Mouse (Mus musculus) neural tube, embryonic 15.5 days (tissue): ENCODE measurements around the gene Zfr. TPM values are rescaled to one million over a fixed set of nuclear protein-coding genes. Genes with fewer than 3 reads are reported as not detected.
"Not testable (repeated sequence)": the region's sequence is repeated elsewhere in the genome, so short reads cannot be mapped to it uniquely, and the experiment has no call there.

ENCODE experiments used
- ATAC-seq: fragments of 200-750 bp; cut with Nextera tagmentation; 2 replicates; pipeline ENCODE4 v1.8.0; 2017; ENCODE audit warnings: mild to moderate bottlenecking, moderate TSS enrichment, moderate library complexity; ENCODE audit not compliant: low FRiP score
- H3K27ac ChIP-seq: fragments of 300-500 bp; sonication (generic); replicated peaks from 2 replicates; pipeline ENCODE4 v1.5.1; 2015; ENCODE audit warnings: mild to moderate bottlenecking, inconsistent platforms
- H3K27me3 ChIP-seq: fragments of 300-500 bp; sonication (generic); replicated peaks from 2 replicates; pipeline ENCODE4 v1.6.1; 2015; ENCODE audit warnings: inconsistent platforms
- H3K36me3 ChIP-seq: fragments of 300-500 bp; sonication (generic); 2 replicates; pipeline ENCODE4 v1.6.1; 2015; ENCODE audit warnings: inconsistent platforms
- H3K4me1 ChIP-seq: fragments of 300-500 bp; sonication (generic); 2 replicates; pipeline ENCODE4 v1.6.1; 2015; ENCODE audit warnings: inconsistent platforms
- H3K4me2 ChIP-seq: fragments of 300-500 bp; sonication (generic); 2 replicates; pipeline ENCODE4 v1.6.1; 2015; ENCODE audit warnings: inconsistent platforms, mild to moderate bottlenecking, moderate library complexity
- H3K4me3 ChIP-seq: fragments of 300-500 bp; sonication (generic); replicated peaks from 2 replicates; pipeline ENCODE4 v1.5.1; 2015; ENCODE audit warnings: mild to moderate bottlenecking, inconsistent platforms
- H3K9ac ChIP-seq: fragments of 300-500 bp; sonication (generic); replicated peaks from 2 replicates; pipeline ENCODE4 v1.6.1; 2015; ENCODE audit warnings: mild to moderate bottlenecking, inconsistent platforms
- H3K9me3 ChIP-seq: fragments of 300-500 bp; sonication (generic); replicated peaks from 2 replicates; pipeline ENCODE4 v1.6.1; 2016; ENCODE audit warnings: inconsistent platforms
- WGBS: fragments of 180-500 bp; shearing (Covaris S2); methylation state at CpG from one replicate; pipeline ENCODE4 v1.1.7; 2015; ENCODE audit warnings: mixed read lengths; 5-methylcytosine and 5-hydroxymethylcytosine counted together
- polyA plus RNA-seq: library from polyadenylated mRNA; unstranded; fragments of >200 nt; fragmentation: Nextera tagmentation; extraction: Ambion mirVana; gene quantifications from 2 replicates; pipeline ENCODE4 v1.2.1, GENCODE M21; 2015

Zfr gene
- polyA plus RNA-seq, 1 experiment from 2014 or later = 162 TPM

- no peaks in the 10 kb centered on the region for H3K36me3 ChIP-seq
- peak overlapping the region; percentile 67 for H3K4me2 ChIP-seq
- WGBS = 53% methylated on average over 7 of the region's 7 CpGs
- H3K27ac ChIP-seq = no peak overlapping the region
- H3K4me1 ChIP-seq = peaks cover 45% of the 10 kb centered on the region
- H3K4me3 ChIP-seq = peak overlapping the region; percentile 96
- H3K9me3 ChIP-seq = no peaks in the 10 kb centered on the region
- no peaks in the 10 kb centered on the region for H3K27me3 ChIP-seq
- ATAC-seq = no peak
- H3K9ac ChIP-seq = no peak overlapping the region; the same call in 1 of the 2 replicates
Measured at GRCm38 (mm10) chr15:12206646-12207222, 89.1 kb downstream of the Zfr start.

GRCm38 (mm10) chr15:12207556-12208090, 90.0 kb downstream of the Zfr start:
- Histone ChIP-seq H3K9ac (no peak overlapping the region), H3K27me3 (no peaks in the 10 kb centered on the region), H3K27ac (no peak overlapping the region), H3K4me1 (peaks cover 46% of the 10 kb centered on the region), H3K4me2 (no peak overlapping the region), H3K9me3 (no peaks in the 10 kb centered on the region), H3K36me3 (no peaks in the 10 kb centered on the region), H3K4me3 (no peak overlapping the region)
- ATAC-seq = no peak
- 80% methylated on average over 6 of the region's 6 CpGs for WGBS

- Histone ChIP-seq H3K36me3 (no peaks in the 10 kb centered on the region), H3K9ac (no peak overlapping the region), H3K4me2 (no peak overlapping the region), H3K4me3 (no peak overlapping the region), H3K27ac (no peak overlapping the region), H3K4me1 (peaks cover 33% of the 10 kb centered on the region), H3K9me3 (no peaks in the 10 kb centered on the region), H3K27me3 (no peaks in the 10 kb centered on the region)
- ATAC-seq = no peak
- 74% methylated on average over 8 of the region's 8 CpGs for WGBS
Measured at GRCm38 (mm10) chr15:12211577-12211976, 93.9 kb downstream of the Zfr start.

GRCm38 (mm10) chr15:12212266-12212665, 94.6 kb downstream of the Zfr start:
- Histone ChIP-seq H3K4me2 (no peak overlapping the region), H3K4me3 (no peak overlapping the region), H3K27me3 (no peaks in the 10 kb centered on the region), H3K9me3 (no peaks in the 10 kb centered on the region), H3K9ac (no peak overlapping the region), H3K4me1 (peaks cover 26% of the 10 kb centered on the region), H3K36me3 (no peaks in the 10 kb centered on the region), H3K27ac (no peak overlapping the region)
- ATAC-seq = no peak
- WGBS = 82% methylated on average over 1 of the region's 1 CpGs

- Histone ChIP-seq H3K4me3 (no peak overlapping the region), H3K9ac (no peak overlapping the region), H3K9me3 (no peaks in the 10 kb centered on the region), H3K4me1 (peaks cover 12% of the 10 kb centered on the region), H3K36me3 (no peaks in the 10 kb centered on the region), H3K27me3 (no peaks in the 10 kb centered on the region), H3K27ac (no peak overlapping the region), H3K4me2 (no peak overlapping the region)
- no peak for ATAC-seq
- 86% methylated on average over 14 of the region's 14 CpGs for WGBS
Measured at GRCm38 (mm10) chr15:12214531-12215414, 97.1 kb downstream of the Zfr start.

- no peak for ATAC-seq
- no peak overlapping the region for H3K9ac ChIP-seq
- H3K4me2 ChIP-seq = no peak overlapping the region
- no peak overlapping the region for H3K27ac ChIP-seq
- no peaks in the 10 kb centered on the region for H3K9me3 ChIP-seq
- peaks cover 12% of the 10 kb centered on the region for H3K4me1 ChIP-seq
- H3K27me3 ChIP-seq = no peaks in the 10 kb centered on the region
- WGBS = 89% methylated on average over 5 of the region's 5 CpGs
- H3K4me3 ChIP-seq = no peak overlapping the region
- H3K36me3 ChIP-seq = no peaks in the 10 kb centered on the region
Measured at GRCm38 (mm10) chr15:12215415-12215718, 97.7 kb downstream of the Zfr start.

- H3K4me1 ChIP-seq = peaks cover 12% of the 10 kb centered on the region
- no peak overlapping the region for H3K27ac ChIP-seq
- no peaks in the 10 kb centered on the region for H3K9me3 ChIP-seq
- H3K4me3 ChIP-seq = no peak overlapping the region
- no peak overlapping the region for H3K4me2 ChIP-seq
- WGBS = 96% methylated on average over 8 of the region's 8 CpGs
- H3K36me3 ChIP-seq = no peaks in the 10 kb centered on the region
- no peak overlapping the region for H3K9ac ChIP-seq
- ATAC-seq = no peak
- H3K27me3 ChIP-seq = no peaks in the 10 kb centered on the region
Measured at GRCm38 (mm10) chr15:12216119-12216518, 98.5 kb downstream of the Zfr start.

GRCm38 (mm10) chr15:12216798-12217197, 99.2 kb downstream of the Zfr start:
- no peak for ATAC-seq
- 80% methylated on average over 13 of the region's 13 CpGs for WGBS
- Histone ChIP-seq H3K9me3 (no peaks in the 10 kb centered on the region), H3K27ac (no peak overlapping the region), H3K36me3 (no peaks in the 10 kb centered on the region), H3K4me1 (peaks cover 7% of the 10 kb centered on the region), H3K27me3 (no peaks in the 10 kb centered on the region), H3K4me3 (no peak overlapping the region), H3K9ac (no peak overlapping the region), H3K4me2 (no peak overlapping the region)

- H3K4me3 ChIP-seq, H3K27me3 ChIP-seq, H3K9me3 ChIP-seq, H3K27ac ChIP-seq, H3K4me2 ChIP-seq, H3K9ac ChIP-seq, H3K36me3 ChIP-seq, ATAC-seq: not testable (repeated sequence)
- peaks cover 12% of the 10 kb centered on the region for H3K4me1 ChIP-seq
- WGBS = 84% methylated on average over 3 of the region's 3 CpGs
Measured at GRCm38 (mm10) chr15:12217332-12217731, 99.7 kb downstream of the Zfr start.

GRCm38 (mm10) chr15:12217849-12218248, 100.2 kb downstream of the Zfr start:
- ATAC-seq = no peak
- peaks cover 17% of the 10 kb centered on the region for H3K4me1 ChIP-seq
- H3K27ac ChIP-seq = no peak overlapping the region
- no peaks in the 10 kb centered on the region for H3K27me3 ChIP-seq
- no peak overlapping the region for H3K9ac ChIP-seq
- 40% methylated on average over 5 of the region's 5 CpGs for WGBS
- no peaks in the 10 kb centered on the region for H3K9me3 ChIP-seq
- H3K4me3 ChIP-seq = no peak overlapping the region
- no peaks in the 10 kb centered on the region for H3K36me3 ChIP-seq
- no peak overlapping the region for H3K4me2 ChIP-seq

GRCm38 (mm10) chr15:12218583-12219382, 101.2 kb downstream of the Zfr start:
- H3K27ac ChIP-seq = no peak overlapping the region
- no peak overlapping the region for H3K9ac ChIP-seq
- no peaks in the 10 kb centered on the region for H3K36me3 ChIP-seq
- WGBS = 92% methylated on average over 11 of the region's 11 CpGs
- peaks cover 17% of the 10 kb centered on the region for H3K4me1 ChIP-seq
- no peak overlapping the region for H3K4me2 ChIP-seq
- H3K9me3 ChIP-seq = no peaks in the 10 kb centered on the region
- ATAC-seq = no peak
- no peaks in the 10 kb centered on the region for H3K27me3 ChIP-seq
- no peak overlapping the region for H3K4me3 ChIP-seq
